Mouse (Mus musculus): ENCODE data around the gene Prss42. TPM values are rescaled to one million over a fixed set of nuclear protein-coding genes. Genes with fewer than 3 reads are reported as not detected.

The Prss42 gene
- polyA plus RNA-seq, 1 experiment from 2014 or later = not detected

- DNase-seq (ENCODE audit: low spot score) = no peak
- Histone ChIP-seq H3K36me3 (no peaks in the 10 kb centered on the region), H3K27me3 (ENCODE audit: low read depth, poor library complexity, severe bottlenecking) (no peaks in the 10 kb centered on the region), H3K4me3 (no peak within 1 kb of the TSS), H3K4me1 (peaks cover 5% of the 10 kb centered on the region; the same call in 1 of the 2 replicates), H3K9me3 (replicated peaks) (no peaks in the 10 kb centered on the region), H3K27ac (no peak within 1 kb of the TSS)
- WGBS = 86% methylated on average over 10 of the region's 10 CpGs
Observed at GRCm38 (mm10) chr9:110844206-110844605, 46.2 kb downstream of the Prss42 start, which contains the start of gene Prss46. Gene Prss46, plus strand, starts transcription at chr9:110844506.

- Histone ChIP-seq H3K4me1 (0 out of 2 replicates have a peak, but pooled peaks cover 2% of the 10 kb centered on the region), H3K27me3 (ENCODE audit: low read depth, poor library complexity, severe bottlenecking) (no peaks in the 10 kb centered on the region), H3K36me3 (no peaks in the 10 kb centered on the region), H3K9me3 (replicated peaks) (no peaks in the 10 kb centered on the region), H3K4me3 (no peak overlapping the region), H3K27ac (no peak overlapping the region)
- 87% methylated on average over 7 of the region's 7 CpGs for WGBS
- no peak for DNase-seq (ENCODE audit: low spot score)
Observed at GRCm38 (mm10) chr9:110849162-110849561, 51.2 kb downstream of the Prss42 start.

Other genes with a start within 250 kb of the Prss42 start
- 52.8 and 60.6 TPM in 2 replicates for gene Nradd, start 173.7 kb upstream of the Prss42 start, polyA plus RNA-seq (2016; fragmentation: Nextera tagmentation; extraction: Ambion mirVana)
- gene Nbeal2, start 144.0 kb upstream of the Prss42 start, polyA plus RNA-seq (2016; fragmentation: Nextera tagmentation; extraction: Ambion mirVana) = 0.73 and 0.76 TPM in 2 replicates
- 164 and 175 TPM in 2 replicates for gene Ccdc12, start 141.7 kb upstream of the Prss42 start, polyA plus RNA-seq (2016; fragmentation: Nextera tagmentation; extraction: Ambion mirVana)
- gene Myl3, start 56.3 kb upstream of the Prss42 start, polyA plus RNA-seq (2016; fragmentation: Nextera tagmentation; extraction: Ambion mirVana) = 1.7 and 3.5 TPM in 2 replicates
- 36.3 and 49.2 TPM in 2 replicates for gene Pth1r, start 51.0 kb upstream of the Prss42 start, polyA plus RNA-seq (2016; fragmentation: Nextera tagmentation; extraction: Ambion mirVana)
- gene Prss44, start 15.8 kb downstream of the Prss42 start, polyA plus RNA-seq (2016; fragmentation: Nextera tagmentation; extraction: Ambion mirVana) = not detected in 2 replicates
- not detected in 2 replicates for gene Prss43, start 28.5 kb downstream of the Prss42 start, polyA plus RNA-seq (2016; fragmentation: Nextera tagmentation; extraction: Ambion mirVana)
- gene Prss45, start 36.4 kb downstream of the Prss42 start, polyA plus RNA-seq (2016; fragmentation: Nextera tagmentation; extraction: Ambion mirVana) = not detected in 2 replicates
- not detected in 2 replicates for gene Prss46, start 46.3 kb downstream of the Prss42 start, polyA plus RNA-seq (2016; fragmentation: Nextera tagmentation; extraction: Ambion mirVana)
- 0.69 and 0.83 TPM in 2 replicates for gene Prss50, start 59.8 kb downstream of the Prss42 start, polyA plus RNA-seq (2016; fragmentation: Nextera tagmentation; extraction: Ambion mirVana)
- 1.8 and 1.9 TPM in 2 replicates for gene Als2cl, start 81.7 kb downstream of the Prss42 start, polyA plus RNA-seq (2016; fragmentation: Nextera tagmentation; extraction: Ambion mirVana)
- 0.09 TPM in 1 of 2 replicates, not detected in the other for gene Tmie, start 81.9 kb downstream of the Prss42 start, polyA plus RNA-seq (2016; fragmentation: Nextera tagmentation; extraction: Ambion mirVana)
- not detected in 2 replicates for gene Fam240a, start 118.7 kb downstream of the Prss42 start, polyA plus RNA-seq (2016; fragmentation: Nextera tagmentation; extraction: Ambion mirVana)
- gene Tdgf1, start 148.0 kb downstream of the Prss42 start, polyA plus RNA-seq (2016; fragmentation: Nextera tagmentation; extraction: Ambion mirVana) = not detected in 2 replicates
- 0.08 and 0.20 TPM in 2 replicates for gene Lrrc2, start 153.4 kb downstream of the Prss42 start, polyA plus RNA-seq (2016; fragmentation: Nextera tagmentation; extraction: Ambion mirVana)
- 0.24 TPM in 1 of 2 replicates, not detected in the other for gene Rtp3, start 192.4 kb downstream of the Prss42 start, polyA plus RNA-seq (2016; fragmentation: Nextera tagmentation; extraction: Ambion mirVana)
- gene Ltf, start 221.1 kb downstream of the Prss42 start, polyA plus RNA-seq (2016; fragmentation: Nextera tagmentation; extraction: Ambion mirVana) = not detected in 2 replicates